Mouse (Mus musculus) kidney, embryonic 14.5 days (tissue): ENCODE data around the gene Tomm7. TPM values are rescaled to one million over a fixed set of nuclear protein-coding genes. Genes with fewer than 3 reads are reported as not detected.

Source experiments
- ATAC-seq: fragments of 200-750 bp; cut with Nextera tagmentation; 2 replicates; pipeline ENCODE4 v1.8.0; 2017; ENCODE audit warnings: moderate number of reproducible peaks, mild to moderate bottlenecking, moderate TSS enrichment, moderate library complexity; ENCODE audit not compliant: low FRiP score, low TSS enrichment
- H3K27ac ChIP-seq: fragments of 300-500 bp; sonication (generic); 2 replicates; pipeline ENCODE4 v1.5.1; 2014; ENCODE audit warnings: low read depth, mild to moderate bottlenecking, low read length, moderate library complexity, mixed read lengths
- H3K27me3 ChIP-seq: fragments of 300-500 bp; sonication (generic); 2 replicates; pipeline ENCODE4 v1.6.1; 2014; ENCODE audit warnings: mild to moderate bottlenecking, low read length; ENCODE audit not compliant: control insufficient read depth, insufficient read depth
- H3K36me3 ChIP-seq: fragments of 300-500 bp; sonication (generic); 2 replicates; pipeline ENCODE4 v1.6.1; 2014; ENCODE audit warnings: low read length, mixed read lengths; ENCODE audit not compliant: control insufficient read depth, insufficient read depth
- H3K4me1 ChIP-seq: fragments of 300-500 bp; sonication (generic); 2 replicates; pipeline ENCODE4 v1.6.1; 2014; ENCODE audit warnings: low read length, mixed read lengths; ENCODE audit not compliant: control insufficient read depth, insufficient read depth
- H3K4me2 ChIP-seq: fragments of 300-500 bp; sonication (generic); replicated peaks from 2 replicates; pipeline ENCODE4 v1.6.1; 2014; ENCODE audit warnings: low read depth, mild to moderate bottlenecking, low read length
- H3K4me3 ChIP-seq: fragments of 300-500 bp; sonication (generic); 2 replicates; pipeline ENCODE4 v1.5.1; 2014; ENCODE audit warnings: mild to moderate bottlenecking, low read length
- H3K9ac ChIP-seq: fragments of 300-500 bp; sonication (generic); 2 replicates; pipeline ENCODE4 v1.6.1; 2014; ENCODE audit warnings: low read depth, mild to moderate bottlenecking, low read length, moderate library complexity
- H3K9me3 ChIP-seq: fragments of 300-500 bp; sonication (generic); 2 replicates; pipeline ENCODE4 v1.6.1; 2016; ENCODE audit warnings: low read length; ENCODE audit not compliant: control insufficient read depth
- WGBS: fragments of 180-500 bp; shearing (Covaris S2); extraction: QIAGEN DNeasy Blood & Tissue Kit; methylation state at CpG from one replicate; pipeline ENCODE4 v1.1.7; 2014; 5-methylcytosine and 5-hydroxymethylcytosine counted together
- polyA plus RNA-seq: library from polyadenylated mRNA; unstranded; fragments of >200 nt; fragmentation: Nextera tagmentation; extraction: Ambion mirVana; gene quantifications from 2 replicates; pipeline ENCODE4 v1.2.1, GENCODE M21; 2014

Tomm7 gene
- polyA plus RNA-seq, 1 experiment from 2014 or later: 124 TPM

- peaks cover 3% of the 10 kb centered on the region; the same call in 1 of the 2 replicates for H3K4me1 ChIP-seq
- H3K36me3 ChIP-seq: 0 out of 2 replicates have a peak, but pooled peaks cover 2% of the 10 kb centered on the region
- whole genome bisulfite sequencing: 85% methylated on average over 13 of the region's 13 CpGs
- no peak overlapping the region for H3K27ac ChIP-seq
- no peak for ATAC-seq
- no peak overlapping the region for H3K4me3 ChIP-seq
- H3K9me3 ChIP-seq: no peaks in the 10 kb centered on the region
- H3K9ac ChIP-seq: no peak overlapping the region
- H3K4me2 ChIP-seq: no peak overlapping the region
- no peaks in the 10 kb centered on the region for H3K27me3 ChIP-seq
Observed at GRCm38 (mm10) chr5:23864054-23864965, 20.3 kb upstream of the Tomm7 start.

GRCm38 (mm10) chr5:23863166-23864053 is 19.4 kb upstream of the Tomm7 start:
- Histone ChIP-seq H3K9ac (no peak overlapping the region), H3K4me3 (no peak overlapping the region), H3K4me1 (peaks cover 3% of the 10 kb centered on the region; the same call in 1 of the 2 replicates), H3K9me3 (no peaks in the 10 kb centered on the region), H3K4me2 (no peak overlapping the region), H3K36me3 (0 out of 2 replicates have a peak, but pooled peaks cover 2% of the 10 kb centered on the region), H3K27me3 (no peaks in the 10 kb centered on the region), H3K27ac (no peak overlapping the region)
- ATAC-seq: no peak
- 88% methylated on average over 7 of the region's 7 CpGs for WGBS

- Histone ChIP-seq H3K27me3 (no peaks in the 10 kb centered on the region), H3K9me3 (no peaks in the 10 kb centered on the region), H3K4me1 (peaks cover 3% of the 10 kb centered on the region; the same call in 1 of the 2 replicates), H3K27ac (no peak overlapping the region), H3K4me2 (no peak overlapping the region), H3K4me3 (no peak overlapping the region), H3K36me3 (peaks cover 12% of the 10 kb centered on the region; the same call in 1 of the 2 replicates), H3K9ac (no peak overlapping the region)
- ATAC-seq: no peak
- 65% methylated on average over 5 of the region's 5 CpGs for WGBS
Observed at GRCm38 (mm10) chr5:23862291-23862690, 18.3 kb upstream of the Tomm7 start.

- Histone ChIP-seq H3K4me1 (peaks cover 3% of the 10 kb centered on the region; the same call in 1 of the 2 replicates), H3K4me3 (no peak overlapping the region), H3K27me3 (no peaks in the 10 kb centered on the region), H3K36me3 (peaks cover 16% of the 10 kb centered on the region; the same call in 1 of the 2 replicates), H3K27ac (no peak overlapping the region), H3K9me3 (no peaks in the 10 kb centered on the region), H3K4me2 (no peak overlapping the region), H3K9ac (no peak overlapping the region)
- ATAC-seq: no peak
- 87% methylated on average over 9 of the region's 9 CpGs for WGBS
Observed at GRCm38 (mm10) chr5:23861721-23862120, 17.8 kb upstream of the Tomm7 start.

- WGBS: 77% methylated on average over 5 of the region's 5 CpGs
- no peak overlapping the region for H3K27ac ChIP-seq
- H3K36me3 ChIP-seq: peaks cover 34% of the 10 kb centered on the region; the same call in 1 of the 2 replicates
- no peak overlapping the region for H3K4me2 ChIP-seq
- no peaks in the 10 kb centered on the region for H3K27me3 ChIP-seq
- ATAC-seq: no peak
- H3K4me1 ChIP-seq: peaks cover 3% of the 10 kb centered on the region; the same call in 1 of the 2 replicates
- no peak overlapping the region for H3K9ac ChIP-seq
- H3K4me3 ChIP-seq: no peak overlapping the region
- no peaks in the 10 kb centered on the region for H3K9me3 ChIP-seq
Observed at GRCm38 (mm10) chr5:23859896-23860295, 15.9 kb upstream of the Tomm7 start.

- Histone ChIP-seq H3K4me2 (no peak overlapping the region), H3K4me1 (peaks cover 3% of the 10 kb centered on the region; the same call in 1 of the 2 replicates), H3K9ac (no peak overlapping the region), H3K4me3 (no peak overlapping the region), H3K27ac (no peak overlapping the region), H3K9me3 (no peaks in the 10 kb centered on the region), H3K27me3 (no peaks in the 10 kb centered on the region), H3K36me3 (peaks cover 41% of the 10 kb centered on the region)
- no peak for ATAC-seq
- WGBS: 95% methylated on average over 1 of the region's 1 CpGs
Observed at GRCm38 (mm10) chr5:23859087-23859718, 15.2 kb upstream of the Tomm7 start.

- Histone ChIP-seq H3K4me1 (peaks cover 3% of the 10 kb centered on the region; the same call in 1 of the 2 replicates), H3K4me2 (no peak overlapping the region), H3K4me3 (no peak overlapping the region), H3K36me3 (peaks cover 47% of the 10 kb centered on the region), H3K9me3 (no peaks in the 10 kb centered on the region), H3K27me3 (no peaks in the 10 kb centered on the region), H3K27ac (no peak overlapping the region), H3K9ac (no peak overlapping the region)
- WGBS: 86% methylated on average over 7 of the region's 7 CpGs
- ATAC-seq: no peak
Observed at GRCm38 (mm10) chr5:23858643-23859042, 14.7 kb upstream of the Tomm7 start.

- H3K4me3 ChIP-seq: no peak overlapping the region
- no peaks in the 10 kb centered on the region for H3K9me3 ChIP-seq
- no peak overlapping the region for H3K4me2 ChIP-seq
- no peak overlapping the region for H3K27ac ChIP-seq
- peaks cover 52% of the 10 kb centered on the region for H3K36me3 ChIP-seq
- WGBS: 91% methylated on average over 3 of the region's 3 CpGs
- H3K4me1 ChIP-seq: peaks cover 3% of the 10 kb centered on the region; the same call in 1 of the 2 replicates
- H3K27me3 ChIP-seq: no peaks in the 10 kb centered on the region
- no peak for ATAC-seq
- no peak overlapping the region for H3K9ac ChIP-seq
Observed at GRCm38 (mm10) chr5:23858001-23858400, 14.0 kb upstream of the Tomm7 start.
